Mouse (Mus musculus): ENCODE measurements around the gene Pxn.

GRCm38 (mm10) chr5:115482390-115483265, 23.8 kb upstream of the Pxn start:
- TF ChIP-seq POLR2A (IDR thresholded peaks at IDR 0.05; ENCODE audit: insufficient read length, low read depth) (no peak), TCF12 (IDR thresholded peaks at IDR 0.05; ENCODE audit: insufficient read depth, poor library complexity, severe bottlenecking) (no peak), POLR2AphosphoS2 (IDR thresholded peaks at IDR 0.05; ENCODE audit: insufficient read length, low read depth) (no peak), CEBPB (IDR thresholded peaks at IDR 0.05; ENCODE audit: insufficient read depth, poor library complexity, severe bottlenecking) (no peak), MAX (IDR thresholded peaks at IDR 0.05; ENCODE audit: low read depth) (no peak), REST (IDR thresholded peaks at IDR 0.05; ENCODE audit: insufficient read depth, insufficient read length) (no peak), MYOD1 (IDR thresholded peaks at IDR 0.05; ENCODE audit: control insufficient read depth in 1 of 3, insufficient read length in 2 of 3, low read depth in 2 of 3) (no peak), SRF (IDR thresholded peaks at IDR 0.05; ENCODE audit: control insufficient read depth, insufficient read length, low read depth) (no peak), TCF3 (IDR thresholded peaks at IDR 0.05; ENCODE audit: insufficient read length, low read depth) (no peak), E2F4 (IDR thresholded peaks at IDR 0.05; ENCODE audit: insufficient read depth) (no peak), USF1 (IDR thresholded peaks at IDR 0.05; ENCODE audit: low read depth) (no peak), MYOG (IDR thresholded peaks at IDR 0.05; ENCODE audit: control insufficient read depth in 1 of 3, insufficient read depth in 1 of 3, insufficient read length in 2 of 3, low read depth in 2 of 3) (no peak)
